ENCODE assay signal across 8 mouse cellular contexts in the genomic region with DNA sequence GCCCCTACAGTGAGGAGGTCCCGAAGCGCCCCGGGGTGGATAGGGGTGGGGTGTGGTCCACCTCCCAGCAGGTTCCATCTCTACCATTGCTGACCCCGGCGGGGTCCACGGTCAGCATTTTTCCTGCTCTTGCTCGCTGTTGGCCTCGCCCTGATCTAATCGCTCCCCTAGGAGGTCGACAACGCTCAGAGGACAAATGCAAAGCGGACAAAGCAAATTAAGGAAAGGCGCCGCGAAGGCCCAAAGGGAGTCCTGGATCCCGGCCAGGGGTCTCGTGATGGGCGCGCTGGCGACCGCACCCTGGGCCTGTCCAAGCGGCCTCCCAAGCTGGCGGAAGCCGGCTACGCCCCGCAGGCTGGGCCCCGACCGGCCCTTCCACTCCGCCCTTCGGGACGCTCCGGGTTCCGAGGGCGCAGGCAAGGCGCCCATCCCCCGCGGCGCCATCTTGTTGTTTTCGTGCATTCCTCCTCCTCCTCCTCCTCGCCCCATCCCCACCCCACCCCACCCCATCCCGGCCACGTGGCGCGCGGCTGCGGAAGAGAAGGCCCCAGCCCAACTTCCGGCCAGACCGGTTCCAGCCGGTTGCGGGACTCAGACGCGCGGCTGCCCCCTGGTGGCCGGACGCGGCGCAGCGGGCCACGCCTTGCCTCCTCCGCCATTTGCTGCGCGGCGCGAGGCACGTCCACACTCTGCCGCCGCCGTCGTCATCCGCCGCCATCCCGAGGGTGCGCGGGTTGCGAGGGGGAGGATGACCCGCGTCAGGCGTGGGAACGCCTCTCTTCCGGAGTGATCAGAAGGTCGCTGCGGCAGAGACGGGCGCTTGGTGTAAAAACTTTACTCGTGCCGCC.
A peak's percentile ranks its signal among the peaks of the same experiment; 100 is the strongest.
DNase-seq lines count a peak whose midpoint lies in the region; ATAC-seq and TF ChIP-seq lines count a peak whose summit lies in the region.

No protein-coding gene starts in this region.

- DNase-seq in c-Kit-positive CD71-positive TER-119-negative erythroid progenitor cells, embryonic 14.5 days (ENCODE audit: low read depth) = peak; percentile 93
- DNase-seq in forebrain, embryonic 11.5 days (ENCODE audit: low spot score) = peak; percentile 100
- peak; percentile 97 to 98 for DNase-seq in kidney, postnatal 36 days
- DNase-seq in liver, embryonic 14.5 days (ENCODE audit: low read depth in 3 of 3, low spot score in 3 of 3) = peak; percentile 87 to 91 (median 88)
- DNase-seq in neural tube, embryonic 10.5 days (ENCODE audit: extremely low spot score, low spot score) = peak; percentile 100

- H3K4me1 ChIP-seq in E14TG2a.4 (replicated peaks; ENCODE audit: low read depth, low read length) = peaks cover 70% of the 10 kb centered on the region
- peaks cover 3% of the 10 kb centered on the region; the same call in 1 of the 2 replicates for H3K4me1 ChIP-seq in forebrain, embryonic 11.5 days (replicated peaks; ENCODE audit: control insufficient read depth, insufficient read depth, low read length)
- H3K4me1 ChIP-seq in heart, embryonic 16.5 days (ENCODE audit: control insufficient read depth, insufficient read depth, low read length) = peaks cover 19% of the 10 kb centered on the region
- H3K4me1 ChIP-seq in liver, embryonic 14.5 days (replicated peaks; ENCODE audit: control insufficient read depth in 2 of 2, insufficient read depth in 2 of 2, low read length in 1 of 2) = peaks cover 11 to 14% of the 10 kb centered on the region in 2 experiments
- H3K4me1 ChIP-seq in stomach, embryonic 15.5 days = peaks cover 7% of the 10 kb centered on the region; the same call in 1 of the 2 replicates

- H3K9ac ChIP-seq in forebrain, embryonic 11.5 days (ENCODE audit: low read length) = peak overlapping the region; percentile 98
- H3K9ac ChIP-seq in heart, embryonic 16.5 days (ENCODE audit: low read length) = peak overlapping the region; percentile 97
- H3K9ac ChIP-seq in liver, embryonic 14.5 days (replicated peaks) = peak overlapping the region; percentile 86
- H3K9ac ChIP-seq in stomach, embryonic 15.5 days = peak overlapping the region; percentile 85

- no peaks in the 10 kb centered on the region for H3K27me3 ChIP-seq in E14TG2a.4 (ENCODE audit: insufficient read depth, low read length)
- no peaks in the 10 kb centered on the region for H3K27me3 ChIP-seq in forebrain, embryonic 11.5 days (ENCODE audit: control insufficient read depth, insufficient read depth, low read length)
- H3K27me3 ChIP-seq in heart, embryonic 16.5 days (ENCODE audit: control insufficient read depth, insufficient read depth, low read length) = no peaks in the 10 kb centered on the region
- H3K27me3 ChIP-seq in liver, embryonic 14.5 days (ENCODE audit: control insufficient read depth, insufficient read depth, low read length) = no peaks in the 10 kb centered on the region
- no peaks in the 10 kb centered on the region for H3K27me3 ChIP-seq in stomach, embryonic 15.5 days (replicated peaks)

- peak; percentile 94 for ATAC-seq in forebrain, embryonic 11.5 days (replicated peaks; ENCODE audit: low FRiP score)
- ATAC-seq in heart, embryonic 16.5 days (replicated peaks; ENCODE audit: extremely low read depth, insufficient read depth, low FRiP score) = peak; percentile 93
- ATAC-seq in liver, embryonic 14.5 days (ENCODE audit: insufficient read depth) = peak; percentile 93
- ATAC-seq in stomach, embryonic 15.5 days (ENCODE audit: insufficient read depth, low FRiP score, low read depth) = peak; percentile 94

- no peak for TF ChIP-seq CTCF in E14TG2a.4 (conservative IDR thresholded peaks at IDR 0.05; ENCODE audit: low read length)
- TF ChIP-seq CTCF in liver, embryonic 14.5 days (IDR thresholded peaks at IDR 0.05; ENCODE audit: low read depth) = peak; percentile 85

- H3K4me2 ChIP-seq in forebrain, embryonic 11.5 days (ENCODE audit: low read depth, low read length, severe bottlenecking) = peak overlapping the region; percentile 74
- H3K4me2 ChIP-seq in heart, embryonic 16.5 days (ENCODE audit: low read depth, low read length) = peak overlapping the region; percentile 79
- peak overlapping the region; percentile 93 for H3K4me2 ChIP-seq in liver, embryonic 14.5 days (ENCODE audit: low read depth)
- peak overlapping the region; percentile 75 for H3K4me2 ChIP-seq in stomach, embryonic 15.5 days

- no peaks in the 10 kb centered on the region for H3K9me3 ChIP-seq in E14TG2a.4 (ENCODE audit: low read length)
- no peaks in the 10 kb centered on the region for H3K9me3 ChIP-seq in forebrain, embryonic 11.5 days (ENCODE audit: control insufficient read depth, low read length)
- no peaks in the 10 kb centered on the region for H3K9me3 ChIP-seq in heart, embryonic 16.5 days (replicated peaks; ENCODE audit: control insufficient read depth, low read length)
- no peaks in the 10 kb centered on the region for H3K9me3 ChIP-seq in liver, embryonic 14.5 days (ENCODE audit: control insufficient read depth, low read length)
- H3K9me3 ChIP-seq in stomach, embryonic 15.5 days = no peaks in the 10 kb centered on the region

- TF ChIP-seq EP300 in liver, embryonic 14.5 days (IDR thresholded peaks at IDR 0.05; ENCODE audit: low read depth) = peak; percentile 84

- peak overlapping the region; percentile 86 for H3K4me3 ChIP-seq in E14TG2a.4 (replicated peaks; ENCODE audit: low read length)
- peak overlapping the region; percentile 50 for H3K4me3 ChIP-seq in forebrain, embryonic 11.5 days (ENCODE audit: low read depth, low read length)
- peak overlapping the region; percentile 79 for H3K4me3 ChIP-seq in heart, embryonic 16.5 days (ENCODE audit: low read length)
- peak overlapping the region; percentile 84 to 95 for H3K4me3 ChIP-seq in liver, embryonic 14.5 days (ENCODE audit: insufficient read depth in 1 of 2, low read depth in 2 of 2, low read length in 2 of 2)
- peak overlapping the region; percentile 59 for H3K4me3 ChIP-seq in stomach, embryonic 15.5 days (replicated peaks)

- no peaks in the 10 kb centered on the region for H3K36me3 ChIP-seq in E14TG2a.4 (ENCODE audit: insufficient read depth, low read length)
- no peaks in the 10 kb centered on the region for H3K36me3 ChIP-seq in forebrain, embryonic 11.5 days (ENCODE audit: control insufficient read depth, insufficient read depth, low read length)
- no peaks in the 10 kb centered on the region for H3K36me3 ChIP-seq in heart, embryonic 16.5 days (ENCODE audit: control insufficient read depth, insufficient read depth)
- no peaks in the 10 kb centered on the region for H3K36me3 ChIP-seq in liver, embryonic 14.5 days (replicated peaks; ENCODE audit: control insufficient read depth, insufficient read depth, low read depth)
- no peaks in the 10 kb centered on the region for H3K36me3 ChIP-seq in stomach, embryonic 15.5 days

- WGBS in forebrain, embryonic 11.5 days = under 1% methylated on average over 80 of the region's 86 CpGs
- under 1% methylated on average over 82 of the region's 86 CpGs for WGBS in heart, embryonic 16.5 days
- WGBS in liver, embryonic 14.5 days (ENCODE audit: insufficient replicate concordance) = under 1% methylated on average over 85 of the region's 86 CpGs
- under 1% methylated on average over 79 of the region's 86 CpGs for WGBS in stomach, embryonic 15.5 days

- peak overlapping the region; percentile 99 for H3K27ac ChIP-seq in forebrain, embryonic 11.5 days (ENCODE audit: low read depth, low read length)
- H3K27ac ChIP-seq in heart, embryonic 16.5 days (ENCODE audit: low read length) = peak overlapping the region; percentile 100
- peak overlapping the region; percentile 98 for H3K27ac ChIP-seq in liver, embryonic 14.5 days
- peak overlapping the region; percentile 100 for H3K27ac ChIP-seq in stomach, embryonic 15.5 days

Comparison
In these comparisons a context has a peak if more than half of its experiments do, and no peak if none do; other contexts are left out.
1. Peak in every context shown above with its lines: DNase-seq, ATAC-seq, H3K4me3 ChIP-seq and H3K27ac ChIP-seq.